Mouse (Mus musculus): ENCODE results near the gene Tmem63c. TPM values are rescaled to one million over a fixed set of nuclear protein-coding genes. Genes with fewer than 3 reads are reported as not detected.
A peak's percentile ranks its signal among the peaks of the same experiment; 100 is the strongest.

Tmem63c gene
- total RNA-seq, 2 experiments from 2014 or later, result 1.0 to 1.3 TPM

GRCm38 (mm10) chr12:87131181-87131580, 110.0 kb downstream of the Tmem63c start:
- peak; percentile 53 to 55 for DNase-seq

GRCm38 (mm10) chr12:87131619-87132018, 110.5 kb downstream of the Tmem63c start:
- DNase-seq, result peak; percentile 43 to 73

- no peak for DNase-seq
Observed at GRCm38 (mm10) chr12:87132210-87132609, 111.1 kb downstream of the Tmem63c start.

GRCm38 (mm10) chr12:87132784-87133183, 111.6 kb downstream of the Tmem63c start:
- no peak for DNase-seq

GRCm38 (mm10) chr12:87137439-87138341, 116.5 kb downstream of the Tmem63c start:
- no peak for DNase-seq

- no peak for DNase-seq
Observed at GRCm38 (mm10) chr12:87138342-87138701, 117.2 kb downstream of the Tmem63c start.

GRCm38 (mm10) chr12:87138768-87139167, 117.6 kb downstream of the Tmem63c start:
- no peak for DNase-seq

Small RNAs within 50 kb of the gene (microRNA-seq; reads per million reads assigned to microRNA genes)
- not detected for gene Gm25847

Other genes with a start within 250 kb of the Tmem63c start
- 10 to 100 TPM; 47.3 to 64.5 TPM for gene Irf2bpl, start 136.5 kb upstream of the Tmem63c start, total RNA-seq (2021)
- gene Cipc, start 74.3 kb upstream of the Tmem63c start, total RNA-seq (2021), result 10 to 100 TPM; 24.4 to 24.7 TPM
- under 1 TPM; 0.49 to 0.60 TPM for gene Zdhhc22, start 30.9 kb upstream of the Tmem63c start, total RNA-seq (2021)
- 1 to 10 TPM; 1.1 to 1.2 TPM for gene Ngb, start 81.2 kb downstream of the Tmem63c start, total RNA-seq (2021)
- gene Gstz1, start 125.8 kb downstream of the Tmem63c start, total RNA-seq (2021), result 100 to 1,000 TPM; 103 to 114 TPM
- gene Pomt2, start 126.6 kb downstream of the Tmem63c start, total RNA-seq (2021), result 10 to 100 TPM; 14.0 to 15.6 TPM
- gene Samd15, start 178.4 kb downstream of the Tmem63c start, total RNA-seq (2021), result 1 to 10 TPM; 1.6 to 2.0 TPM
- gene Tmed8, start 179.1 kb downstream of the Tmem63c start, total RNA-seq (2021), result 10 to 100 TPM; 28.6 to 35.0 TPM
- under 1 TPM; 0.33 to 0.66 TPM for gene Noxred1, start 217.4 kb downstream of the Tmem63c start, total RNA-seq (2021)
- gene Vipas39, start 244.9 kb downstream of the Tmem63c start, total RNA-seq (2021), result 10 to 100 TPM; 34.4 to 37.4 TPM
- 100 to 1,000 TPM; 154 to 214 TPM for gene Ahsa1, start 245.1 kb downstream of the Tmem63c start, total RNA-seq (2021)

Measured in adrenal gland, postnatal 36 days (tissue).